Mouse (Mus musculus): ENCODE measurements at regions not wholly inside any gene's neighbourhood (a gene's known extent, or its start where the extent isn't known, plus 50 kb on each side); places are given as distances from the start of the nearest gene placed in this dataset.
"Not testable (repeated sequence)": the region's sequence is repeated elsewhere in the genome, so short reads cannot be mapped to it uniquely, and the experiment has no call there.

GRCm38 (mm10) chr17:81231771-81232170 lies 166.9 kb upstream of the Thumpd2 start:
- TF ChIP-seq POLR2A (IDR thresholded peaks at IDR 0.05; ENCODE audit: extremely low read depth, insufficient read depth, low read length); CTCF (IDR thresholded peaks at IDR 0.05; ENCODE audit: low read depth, low read length): not testable (repeated sequence)
